Mouse (Mus musculus) kidney, adult 8-10 months (tissue): ENCODE data around the gene 9330159F19Rik.
A peak's percentile ranks its signal among the peaks of the same experiment; 100 is the strongest.

Source experiments
- DNase-seq, 2 experiments: peaks; one replicate each; pipeline ENCODE4 v3.0.0; 2022

The 9330159F19Rik gene

GRCm38 (mm10) chr10:29211453-29211852, at the start of gene 9330159F19Rik:
TSS of gene 9330159F19Rik (plus strand) at chr10:29211606.
- DNase-seq = no peak

GRCm38 (mm10) chr10:29161664-29162063, 49.7 kb upstream of the 9330159F19Rik start:
- no peak for DNase-seq

- no peak for DNase-seq
These were observed 37.6 kb upstream of the 9330159F19Rik start for GRCm38 (mm10) chr10:29173778-29174177.

GRCm38 (mm10) chr10:29175656-29176055, 35.8 kb upstream of the 9330159F19Rik start:
- no peak for DNase-seq

GRCm38 (mm10) chr10:29176881-29177280, 34.5 kb upstream of the 9330159F19Rik start:
- DNase-seq = no peak

GRCm38 (mm10) chr10:29178003-29178402, 33.4 kb upstream of the 9330159F19Rik start:
- DNase-seq = no peak

- no peak for DNase-seq
These were observed 31.2 kb upstream of the 9330159F19Rik start for GRCm38 (mm10) chr10:29180210-29180609.

- DNase-seq = no peak
These were observed 30.4 kb upstream of the 9330159F19Rik start for GRCm38 (mm10) chr10:29181046-29181445.

GRCm38 (mm10) chr10:29193769-29194168, 17.6 kb upstream of the 9330159F19Rik start:
- DNase-seq = no peak

GRCm38 (mm10) chr10:29196811-29197210, 14.6 kb upstream of the 9330159F19Rik start:
- DNase-seq = no peak

- no peak for DNase-seq
These were observed 12.8 kb upstream of the 9330159F19Rik start, which contains the start of gene Gm49353 for GRCm38 (mm10) chr10:29198642-29199041. TSS of gene Gm49353 (plus strand) at chr10:29198954.

GRCm38 (mm10) chr10:29199835-29200234, 11.6 kb upstream of the 9330159F19Rik start:
- no peak for DNase-seq

- no peak for DNase-seq
These were observed 10.8 kb upstream of the 9330159F19Rik start for GRCm38 (mm10) chr10:29200609-29201008.

GRCm38 (mm10) chr10:29206730-29207129, 4.7 kb upstream of the 9330159F19Rik start:
- DNase-seq = peak; percentile 4 to 8

GRCm38 (mm10) chr10:29208735-29209134, 2.7 kb upstream of the 9330159F19Rik start:
- no peak for DNase-seq

GRCm38 (mm10) chr10:29213534-29214100, 2.2 kb downstream of the 9330159F19Rik start:
- DNase-seq = no peak

- no peak for DNase-seq
These were observed 5.6 kb downstream of the 9330159F19Rik start for GRCm38 (mm10) chr10:29216957-29217356.

GRCm38 (mm10) chr10:29217451-29217850, 6.0 kb downstream of the 9330159F19Rik start:
- DNase-seq = no peak

- DNase-seq = no peak
These were observed 13.9 kb downstream of the 9330159F19Rik start for GRCm38 (mm10) chr10:29225329-29225728.

GRCm38 (mm10) chr10:29231208-29231607, 19.8 kb downstream of the 9330159F19Rik start:
- no peak for DNase-seq
